In the genomic region with DNA sequence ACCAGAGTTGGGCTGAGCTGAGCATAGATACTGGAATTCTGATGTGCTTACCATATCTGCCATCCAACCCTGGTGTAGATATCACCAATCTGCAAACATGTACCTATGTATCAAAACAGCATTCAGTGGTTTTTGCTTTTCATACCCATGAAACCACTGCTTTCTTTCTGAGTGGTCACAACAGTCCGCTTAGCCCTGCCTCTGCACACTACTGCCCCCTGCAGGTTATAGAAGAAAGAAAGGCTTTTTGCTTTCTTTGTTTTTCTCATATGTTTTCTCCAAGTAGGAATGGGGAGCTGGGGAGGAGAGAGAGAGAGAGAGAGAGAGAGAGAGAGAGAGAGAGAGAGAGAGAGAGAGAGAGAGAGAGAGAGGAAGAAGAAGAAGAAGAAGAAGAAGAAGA, we compare ENCODE assay signal across 9 mouse cellular contexts.
DNase-seq lines count a peak whose midpoint lies in the region; ATAC-seq and TF ChIP-seq lines count a peak whose summit lies in the region.
"Had no signal": no experiment of that assay in that cellular context is flagged by ENCODE, and none has a peak within 500 bp of the region (broad histone marks: within the 10 kb centered on the region; RNA-seq: fewer than 3 reads in every experiment).

No protein-coding gene starts in this region.

- H3K27me3 ChIP-seq in kidney, postnatal 0 days (ENCODE audit: insufficient read depth, low read length): no peaks in the 10 kb centered on the region
- no peaks in the 10 kb centered on the region; the same call in 1 of the 2 replicates for H3K27me3 ChIP-seq in ES-Bruce4 (ENCODE audit: control insufficient read depth, insufficient read depth, low read length, poor library complexity, severe bottlenecking)
- H3K27me3 ChIP-seq: embryonic facial prominence, embryonic 15.5 days had no signal

- TF ChIP-seq EP300 in ES-Bruce4 (IDR thresholded peaks at IDR 0.05; ENCODE audit: insufficient read depth, low read depth, low read length): no peak

- no peak overlapping the region for H3K9ac ChIP-seq in kidney, postnatal 0 days (ENCODE audit: low read depth, low read length)
- no peak overlapping the region for H3K9ac ChIP-seq in ES-Bruce4 (ENCODE audit: low read depth, poor library complexity, severe bottlenecking)
- H3K9ac ChIP-seq: embryonic facial prominence, embryonic 15.5 days had no signal

- no peak for TF ChIP-seq POLR2A in ES-Bruce4 (IDR thresholded peaks at IDR 0.05; ENCODE audit: insufficient read depth, low read length)
- no peak for TF ChIP-seq POLR2A in embryonic fibroblast, embryonic 13.5 days (IDR thresholded peaks at IDR 0.05; ENCODE audit: low read depth, low read length)

- no peaks in the 10 kb centered on the region for H3K9me3 ChIP-seq in kidney, postnatal 0 days (replicated peaks; ENCODE audit: low read length)
- no peaks in the 10 kb centered on the region for H3K9me3 ChIP-seq in ES-Bruce4 (replicated peaks; ENCODE audit: control insufficient read depth, insufficient read depth, low read length, poor library complexity, severe bottlenecking)
- H3K9me3 ChIP-seq: embryonic facial prominence, embryonic 15.5 days had no signal

- DNase-seq in adrenal gland, postnatal 10 days: peak; percentile 18
- DNase-seq in adrenal gland, adult 18-20 months (ENCODE audit: low spot score in 2 of 2): no peak
- peak; percentile 78 for DNase-seq in kidney, postnatal 0 days (ENCODE audit: low spot score)
- DNase-seq in kidney, adult 8-10 months: no peak
- DNase-seq in ovary, postnatal 14 days (ENCODE audit: low spot score): no peak
- no peak for DNase-seq in gastrocnemius, postnatal 4 days (ENCODE audit: low spot score in 2 of 2)

- ATAC-seq in kidney, postnatal 0 days (replicated peaks; ENCODE audit: low FRiP score, low read depth): no peak

- H3K4me1 ChIP-seq in kidney, postnatal 0 days (replicated peaks; ENCODE audit: insufficient read depth, low read length): no peaks in the 10 kb centered on the region
- H3K4me1 ChIP-seq in ES-Bruce4 (ENCODE audit: control insufficient read depth, insufficient read depth, low read length): no peaks in the 10 kb centered on the region
- no peaks in the 10 kb centered on the region for H3K4me1 ChIP-seq in embryonic fibroblast, embryonic 13.5 days (ENCODE audit: control insufficient read depth, insufficient read depth, low read length)
- H3K4me1 ChIP-seq: embryonic facial prominence, embryonic 15.5 days had no signal

- peak; percentile 78 for TF ChIP-seq CTCF in kidney, postnatal 0 days (IDR thresholded peaks at IDR 0.05; ENCODE audit: low read depth)
- TF ChIP-seq CTCF in ES-Bruce4 (IDR thresholded peaks at IDR 0.05; ENCODE audit: low read depth, low read length): peak; percentile 49
- TF ChIP-seq CTCF in embryonic fibroblast, embryonic 13.5 days (IDR thresholded peaks at IDR 0.05; ENCODE audit: borderline replicate concordance, insufficient read depth, low read length): 0 out of 2 replicates have a peak, but pooled peaks have one; percentile 16

- no peaks in the 10 kb centered on the region for H3K36me3 ChIP-seq in kidney, postnatal 0 days (ENCODE audit: insufficient read depth, low read length)
- no peaks in the 10 kb centered on the region for H3K36me3 ChIP-seq in ES-Bruce4 (ENCODE audit: control insufficient read depth, insufficient read depth, low read length, poor library complexity, severe bottlenecking)
- H3K36me3 ChIP-seq: embryonic facial prominence, embryonic 15.5 days had no signal

- WGBS in kidney, postnatal 0 days: 7% methylated on average over 1 of the region's 1 CpGs

- H3K27ac ChIP-seq in kidney, postnatal 0 days: no peak overlapping the region
- no peak overlapping the region for H3K27ac ChIP-seq in ES-Bruce4 (ENCODE audit: insufficient read depth, low read length)
- H3K27ac ChIP-seq in embryonic fibroblast, embryonic 13.5 days (ENCODE audit: insufficient read depth, low read length): no peak overlapping the region
- H3K27ac ChIP-seq: embryonic facial prominence, embryonic 15.5 days had no signal

- H3K4me2 ChIP-seq in kidney, postnatal 0 days (ENCODE audit: low read length): no peak overlapping the region
- H3K4me2 ChIP-seq: embryonic facial prominence, embryonic 15.5 days had no signal

- H3K4me3 ChIP-seq in kidney, postnatal 0 days (replicated peaks; ENCODE audit: low read depth, low read length): no peak overlapping the region
- no peak overlapping the region for H3K4me3 ChIP-seq in ES-Bruce4 (ENCODE audit: low read depth, low read length)
- H3K4me3 ChIP-seq in embryonic fibroblast, embryonic 13.5 days (ENCODE audit: insufficient read depth, low read length): no peak overlapping the region
- H3K4me3 ChIP-seq: embryonic facial prominence, embryonic 15.5 days had no signal

Comparison
In these comparisons a context has a peak if more than half of its experiments do, and no peak if none do; other contexts are left out.
1. DNase-seq: peak in adrenal gland, postnatal 10 days (single experiment) and kidney, postnatal 0 days (single experiment); none in adrenal gland, adult 18-20 months (0 of 2), kidney, adult 8-10 months (0 of 2), ovary, postnatal 14 days (single experiment) and gastrocnemius, postnatal 4 days (0 of 2).
2. CTCF ChIP-seq: peak in every context shown above with its lines; median percentile 78 in kidney, postnatal 0 days; 49 in ES-Bruce4; 16 in embryonic fibroblast, embryonic 13.5 days.